Mouse (Mus musculus) embryo, embryonic 11.5 days (tissue): Measurements from ENCODE around the gene Entr1.
"Not testable (repeated sequence)": the region's sequence is repeated elsewhere in the genome, so short reads cannot be mapped to it uniquely, and the experiment has no call there.

Experiments
- DNase-seq: peaks from one replicate; pipeline ENCODE4 v3.0.0-alpha.2; 2012; ENCODE audit warnings: low read depth, low spot score

Gene Entr1

GRCm38 (mm10) chr2:26388682-26389153, 398 bp downstream of the Entr1 start:
- DNase-seq, result no peak

- no peak for DNase-seq
Measured at GRCm38 (mm10) chr2:26387713-26388112, 1.4 kb downstream of the Entr1 start.

- not testable (repeated sequence) for DNase-seq
Measured at GRCm38 (mm10) chr2:26380871-26381270, 8.2 kb downstream of the Entr1 start.

- DNase-seq, result peak; percentile 75
Measured at GRCm38 (mm10) chr2:26380131-26380771, 8.9 kb downstream of the Entr1 start, which contains the start of gene Snapc4. Snapc4 (minus strand) TSS chr2:26380653.

- DNase-seq, result no peak
Measured at GRCm38 (mm10) chr2:26372396-26372795, 16.7 kb downstream of the Entr1 start.

GRCm38 (mm10) chr2:26368572-26368971, 20.5 kb downstream of the Entr1 start:
- DNase-seq, result no peak

- no peak for DNase-seq
Measured at GRCm38 (mm10) chr2:26367911-26368310, 21.2 kb downstream of the Entr1 start.

- no peak for DNase-seq
Measured at GRCm38 (mm10) chr2:26364738-26365465, 24.2 kb downstream of the Entr1 start.

- no peak for DNase-seq
Measured at GRCm38 (mm10) chr2:26363481-26363880, 25.6 kb downstream of the Entr1 start.

GRCm38 (mm10) chr2:26362991-26363390, 26.1 kb downstream of the Entr1 start:
- DNase-seq, result no peak

- DNase-seq, result no peak
Measured at GRCm38 (mm10) chr2:26360772-26361171, 28.3 kb downstream of the Entr1 start, which contains the start of gene Card9. Card9 (minus strand) TSS chr2:26360918.

- no peak for DNase-seq
Measured at GRCm38 (mm10) chr2:26359983-26360382, 29.1 kb downstream of the Entr1 start.

GRCm38 (mm10) chr2:26358667-26359320, 30.3 kb downstream of the Entr1 start:
- DNase-seq, result no peak

GRCm38 (mm10) chr2:26357484-26357883, 31.6 kb downstream of the Entr1 start:
- no peak for DNase-seq

- no peak for DNase-seq
Measured at GRCm38 (mm10) chr2:26356678-26357077, 32.4 kb downstream of the Entr1 start.

GRCm38 (mm10) chr2:26356231-26356630, 32.9 kb downstream of the Entr1 start:
- DNase-seq, result no peak

GRCm38 (mm10) chr2:26354401-26354800, 34.7 kb downstream of the Entr1 start:
- no peak for DNase-seq

- DNase-seq, result no peak
Measured at GRCm38 (mm10) chr2:26353066-26353980, 35.8 kb downstream of the Entr1 start.

GRCm38 (mm10) chr2:26352291-26352910, 36.7 kb downstream of the Entr1 start:
- DNase-seq, result no peak

GRCm38 (mm10) chr2:26351358-26352290, 37.5 kb downstream of the Entr1 start, which contains the start of gene Dnlz:
Dnlz (minus strand) TSS chr2:26352110.
- DNase-seq, result peak; percentile 85
